Mouse (Mus musculus) intestine, embryonic 16.5 days (tissue): Measurements from ENCODE around the gene Gm26620. TPM values are rescaled to one million over a fixed set of nuclear protein-coding genes. Genes with fewer than 3 reads are reported as not detected.
A peak's percentile ranks its signal among the peaks of the same experiment; 100 is the strongest.

Experiments used
- ATAC-seq: fragments of 200-750 bp; cut with Nextera tagmentation; 2 replicates; pipeline ENCODE4 v1.8.0; 2017; ENCODE audit warnings: moderate TSS enrichment, moderate library complexity
- H3K27ac ChIP-seq: fragments of 300-500 bp; sonication (generic); 2 replicates; pipeline ENCODE4 v1.5.1; 2014; ENCODE audit warnings: mild to moderate bottlenecking, low read length
- H3K27me3 ChIP-seq: fragments of 300-500 bp; sonication (generic); replicated peaks from 2 replicates; pipeline ENCODE4 v1.6.1; 2014; ENCODE audit warnings: low read length, control low read depth, mixed read lengths; ENCODE audit not compliant: control insufficient read depth, insufficient read depth
- H3K36me3 ChIP-seq: fragments of 300-500 bp; sonication (generic); 2 replicates; pipeline ENCODE4 v1.6.1; 2014; ENCODE audit warnings: low read length, control low read depth; ENCODE audit not compliant: control insufficient read depth, insufficient read depth
- H3K4me1 ChIP-seq: fragments of 300-500 bp; sonication (generic); 2 replicates; pipeline ENCODE4 v1.6.1; 2014; ENCODE audit warnings: low read length, control low read depth, mixed read lengths; ENCODE audit not compliant: control insufficient read depth, insufficient read depth
- H3K4me2 ChIP-seq: fragments of 300-500 bp; sonication (generic); 2 replicates; pipeline ENCODE4 v1.6.1; 2014; ENCODE audit warnings: low read depth, low read length, control low read depth
- H3K4me3 ChIP-seq: fragments of 300-500 bp; sonication (generic); 2 replicates; pipeline ENCODE4 v1.5.1; 2014; ENCODE audit warnings: mild to moderate bottlenecking, low read length
- H3K9ac ChIP-seq: fragments of 300-500 bp; sonication (generic); 2 replicates; pipeline ENCODE4 v1.6.1; 2014; ENCODE audit warnings: low read depth, low read length
- H3K9me3 ChIP-seq: fragments of 300-500 bp; sonication (generic); 2 replicates; pipeline ENCODE4 v1.6.1; 2016; ENCODE audit warnings: low read length, control low read depth; ENCODE audit not compliant: control insufficient read depth
- WGBS: fragments of 180-500 bp; shearing (Covaris S2); extraction: QIAGEN DNeasy Blood & Tissue Kit; methylation state at CpG from one replicate; pipeline ENCODE4 v1.1.7; 2014; 5-methylcytosine and 5-hydroxymethylcytosine counted together
- polyA plus RNA-seq: library from polyadenylated mRNA; unstranded; fragments of >200 nt; fragmentation: Nextera tagmentation; extraction: Ambion mirVana; gene quantifications from 2 replicates; pipeline ENCODE4 v1.2.1, GENCODE M21; 2015

Gm26620 gene
- polyA plus RNA-seq: 2.1 and 2.4 TPM in 2 replicates

DNA sequence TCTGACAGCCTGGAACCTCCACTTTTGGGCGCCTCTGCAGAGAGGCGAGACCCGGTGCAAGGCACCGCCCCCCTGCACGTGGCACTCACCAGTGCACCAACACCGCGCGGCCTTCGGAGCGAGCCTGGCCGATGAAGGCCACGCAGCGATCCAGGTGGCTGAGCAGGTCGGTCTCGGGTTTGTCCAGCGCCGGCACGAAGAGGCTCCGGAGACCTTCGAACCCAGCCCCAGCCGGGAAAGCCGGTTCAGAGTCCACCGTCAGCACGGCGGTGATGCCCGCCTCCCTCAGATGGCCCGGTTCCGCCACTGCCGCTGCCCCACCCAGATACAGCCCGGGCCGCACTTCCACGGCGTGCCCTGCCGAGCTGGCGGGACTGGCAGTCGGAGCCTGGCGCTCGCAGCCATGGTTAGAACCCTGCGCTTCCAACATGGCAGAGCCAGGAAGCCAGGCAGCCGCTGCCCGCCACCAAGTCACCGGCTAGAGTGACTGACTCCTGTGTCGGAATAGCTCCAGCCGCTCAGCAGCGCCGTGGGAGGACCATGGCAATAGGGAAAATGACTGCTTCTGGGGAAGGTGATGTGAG, at the start of gene Gm26620, which contains the start of gene Dusp12:
Gm26620 (plus strand) TSS at position 88 of the 584 bp plus-strand sequence.
Dusp12 (minus strand) TSS at position 563 of the 584 bp plus-strand sequence.
- peak within 1 kb of the TSS; percentile 88 for H3K4me3 ChIP-seq
- H3K4me2 ChIP-seq: peak within 1 kb of the TSS; percentile 81
- peak; percentile 91 for ATAC-seq
- no peaks in the 10 kb centered on the region for H3K9me3 ChIP-seq
- peak within 1 kb of the TSS; percentile 95 for H3K27ac ChIP-seq
- under 1% methylated on average over 46 of the region's 46 CpGs for WGBS
- H3K27me3 ChIP-seq: no peaks in the 10 kb centered on the region
- peaks cover 9% of the 10 kb centered on the region; the same call in 1 of the 2 replicates for H3K4me1 ChIP-seq
- no peaks in the 10 kb centered on the region for H3K36me3 ChIP-seq
- H3K9ac ChIP-seq: peak within 1 kb of the TSS; percentile 90

DNA sequence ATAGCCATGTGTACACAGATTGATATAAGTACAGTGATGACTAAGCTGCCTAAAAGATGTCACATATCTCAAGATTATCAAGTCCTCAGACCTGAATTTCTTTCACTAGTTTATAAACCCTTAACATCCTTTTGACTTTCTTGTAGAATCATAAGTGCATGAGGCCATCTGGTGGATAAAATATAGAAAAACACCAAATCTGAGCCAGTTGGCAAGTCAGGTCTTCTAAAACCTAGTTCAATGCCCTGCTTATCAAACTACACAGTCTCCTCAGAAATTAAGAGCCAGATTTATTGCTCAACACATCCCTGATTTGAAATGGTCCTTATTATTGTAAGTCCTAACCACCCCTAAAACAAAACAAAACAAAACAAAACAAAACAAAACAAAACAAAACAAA, 45.2 kb upstream of the Gm26620 start:
- no peak overlapping the region for H3K27ac ChIP-seq
- H3K4me2 ChIP-seq: no peak overlapping the region
- no peak overlapping the region for H3K9ac ChIP-seq
- H3K36me3 ChIP-seq: no peaks in the 10 kb centered on the region; the same call in 1 of the 2 replicates
- no peaks in the 10 kb centered on the region for H3K9me3 ChIP-seq
- ATAC-seq: no peak
- no peaks in the 10 kb centered on the region for H3K27me3 ChIP-seq
- H3K4me1 ChIP-seq: no peaks in the 10 kb centered on the region
- H3K4me3 ChIP-seq: no peak overlapping the region

- Histone ChIP-seq H3K4me2 (no peak overlapping the region), H3K27ac (no peak overlapping the region), H3K9me3 (no peaks in the 10 kb centered on the region), H3K27me3 (no peaks in the 10 kb centered on the region), H3K4me1 (no peaks in the 10 kb centered on the region), H3K4me3 (no peak overlapping the region), H3K36me3 (no peaks in the 10 kb centered on the region), H3K9ac (no peak overlapping the region)
- no peak for ATAC-seq
- WGBS: 61% methylated on average over 8 of the region's 8 CpGs
These were observed 40.5 kb upstream of the Gm26620 start for GRCm38 (mm10) chr1:170844380-170844779.

DNA sequence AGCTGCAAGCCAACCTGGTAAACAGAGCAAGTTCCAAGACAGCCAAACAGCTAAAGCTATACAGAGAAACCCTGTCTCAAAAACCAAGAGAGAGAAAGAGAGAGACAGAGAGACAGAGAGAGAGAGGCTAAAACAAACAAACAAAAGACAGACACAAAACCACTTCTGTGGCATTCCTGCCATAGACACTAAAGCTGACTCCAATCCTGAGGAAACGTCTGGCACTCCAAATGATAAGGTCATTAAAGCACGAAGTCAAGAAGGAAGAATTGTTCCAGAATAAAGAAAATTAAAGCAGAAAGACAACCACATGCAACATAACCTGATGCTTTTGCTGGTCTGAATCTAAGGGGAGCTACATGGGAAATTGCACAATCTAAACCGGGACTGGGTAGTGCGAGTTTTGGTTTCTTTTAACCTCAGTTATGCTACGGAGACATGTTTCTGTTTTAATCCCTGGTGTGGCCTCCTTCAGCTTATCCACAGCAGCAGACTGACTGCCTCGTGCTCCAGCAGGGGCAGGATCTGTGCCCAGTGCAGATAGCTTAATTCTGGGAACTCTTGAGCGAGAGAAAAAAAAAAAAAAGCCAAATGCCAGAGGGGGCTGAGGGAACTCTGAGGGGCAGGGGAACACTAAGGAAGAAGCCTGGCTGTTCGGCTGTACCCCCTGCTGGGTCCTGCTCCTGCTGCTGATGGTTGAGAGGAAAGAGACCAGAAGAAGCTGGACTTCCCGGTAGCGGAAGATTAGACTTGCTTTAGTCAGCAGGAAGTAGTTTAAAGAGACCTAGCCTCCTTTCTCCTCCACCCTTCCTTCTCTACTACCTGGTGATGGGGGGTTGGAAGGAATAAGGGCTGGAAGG, 39.2 kb upstream of the Gm26620 start:
- no peak overlapping the region for H3K4me3 ChIP-seq
- no peak overlapping the region for H3K9ac ChIP-seq
- no peaks in the 10 kb centered on the region for H3K9me3 ChIP-seq
- H3K4me2 ChIP-seq: no peak overlapping the region
- H3K27ac ChIP-seq: no peak overlapping the region
- ATAC-seq: no peak
- no peaks in the 10 kb centered on the region for H3K4me1 ChIP-seq
- H3K36me3 ChIP-seq: no peaks in the 10 kb centered on the region
- WGBS: 51% methylated on average over 10 of the region's 10 CpGs
- no peaks in the 10 kb centered on the region for H3K27me3 ChIP-seq

DNA sequence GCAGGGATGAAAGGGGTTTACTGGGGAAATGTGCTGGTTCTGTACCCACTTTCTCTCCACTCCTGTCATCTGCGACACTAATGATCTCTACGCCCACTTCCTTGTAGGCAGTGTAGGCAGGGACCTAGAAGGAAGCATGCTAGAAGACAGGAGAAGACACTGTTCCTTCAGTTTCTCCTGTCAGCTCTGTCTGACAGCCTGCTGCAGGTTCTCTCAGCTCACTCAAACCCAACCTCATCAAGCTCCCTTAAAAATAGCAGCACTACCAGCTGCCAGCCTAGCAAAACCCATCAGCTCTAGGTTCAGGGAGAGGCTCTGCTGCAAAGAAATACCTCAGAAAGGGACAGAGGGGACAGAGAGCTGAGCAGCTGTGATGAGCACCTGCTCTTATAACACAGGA, 34.9 kb upstream of the Gm26620 start:
- H3K36me3 ChIP-seq: no peaks in the 10 kb centered on the region
- no peaks in the 10 kb centered on the region for H3K9me3 ChIP-seq
- ATAC-seq: no peak
- no peak overlapping the region for H3K4me3 ChIP-seq
- H3K27me3 ChIP-seq: no peaks in the 10 kb centered on the region
- whole genome bisulfite sequencing: 93% methylated on average over 2 of the region's 2 CpGs
- H3K27ac ChIP-seq: no peak overlapping the region
- H3K4me2 ChIP-seq: no peak overlapping the region
- H3K9ac ChIP-seq: no peak overlapping the region
- no peaks in the 10 kb centered on the region for H3K4me1 ChIP-seq

DNA sequence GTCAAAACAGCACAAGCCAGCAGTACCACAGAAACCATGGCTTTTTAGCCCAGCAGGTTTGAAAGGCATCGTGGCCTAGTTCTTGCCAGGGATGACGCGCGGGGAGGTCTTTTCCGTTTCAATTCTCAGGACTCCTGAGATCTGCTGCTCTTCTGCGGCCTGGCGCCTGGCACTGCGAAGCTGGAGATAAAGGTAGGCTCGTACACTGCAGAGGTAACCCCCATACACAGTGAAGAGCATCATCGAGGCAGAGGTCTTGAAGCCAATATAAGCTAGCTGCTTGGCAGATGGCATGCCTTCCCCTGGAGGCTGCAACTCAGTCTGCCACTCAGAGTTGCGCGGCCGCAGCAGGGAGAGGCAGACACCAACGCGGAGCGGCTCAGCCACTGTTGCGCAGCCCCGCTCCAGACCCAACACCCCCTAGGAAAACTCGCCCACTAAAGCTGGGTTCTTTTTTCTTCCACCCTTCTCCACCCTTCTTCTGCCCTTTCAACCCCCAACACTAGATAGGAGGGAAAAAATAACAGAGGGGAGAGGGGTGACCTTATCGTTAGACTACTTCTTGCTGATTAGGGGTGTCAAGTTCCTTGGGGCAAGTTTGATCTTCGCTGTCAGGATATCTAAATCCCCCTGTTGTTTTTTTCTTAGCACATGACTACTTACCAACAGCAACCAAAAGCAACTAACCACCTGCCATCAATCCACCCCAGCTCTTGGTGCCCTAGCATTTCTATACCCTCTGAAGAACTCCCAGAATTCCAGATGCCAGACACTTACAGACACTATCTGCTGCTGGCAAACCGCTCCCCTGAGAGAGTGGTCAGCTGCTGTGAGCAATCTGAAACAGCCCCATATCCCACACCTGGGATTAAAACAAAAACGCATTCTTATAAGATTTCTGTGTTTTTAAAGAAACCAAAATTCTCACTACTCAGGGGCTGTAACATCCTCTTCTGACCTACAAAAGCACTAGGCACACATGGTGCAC, 33.9 kb upstream of the Gm26620 start:
- no peak for ATAC-seq
- Histone ChIP-seq H3K4me3 (no peak overlapping the region), H3K4me2 (no peak overlapping the region), H3K27ac (no peak overlapping the region), H3K36me3 (no peaks in the 10 kb centered on the region), H3K27me3 (no peaks in the 10 kb centered on the region), H3K4me1 (no peaks in the 10 kb centered on the region), H3K9me3 (no peaks in the 10 kb centered on the region), H3K9ac (no peak overlapping the region)
- WGBS: 88% methylated on average over 23 of the region's 23 CpGs

DNA sequence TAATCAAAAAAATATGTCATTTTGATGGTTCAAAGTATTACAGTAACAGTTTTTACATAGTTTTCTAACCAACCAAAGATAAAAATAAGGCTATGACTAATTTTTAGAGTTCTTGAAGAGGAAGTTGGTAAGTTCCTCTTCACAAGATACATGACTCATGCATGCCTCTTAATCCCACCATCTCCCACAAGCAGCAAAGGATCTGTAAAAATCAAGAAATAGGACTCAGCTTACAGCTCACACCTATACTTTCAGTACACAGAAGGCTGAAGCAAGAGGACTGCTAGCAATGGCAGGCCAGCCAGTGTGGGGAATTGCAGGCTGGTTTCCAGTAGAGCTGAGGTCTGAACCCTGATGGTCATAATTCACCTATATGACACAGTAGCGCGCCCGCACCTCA, 31.3 kb upstream of the Gm26620 start:
- Histone ChIP-seq H3K4me1 (no peaks in the 10 kb centered on the region), H3K9me3 (no peaks in the 10 kb centered on the region), H3K4me2 (no peak overlapping the region), H3K27ac (no peak overlapping the region), H3K9ac (no peak overlapping the region), H3K36me3 (no peaks in the 10 kb centered on the region), H3K4me3 (no peak overlapping the region), H3K27me3 (no peaks in the 10 kb centered on the region)
- no peak for ATAC-seq
- WGBS: 95% methylated on average over 3 of the region's 3 CpGs

DNA sequence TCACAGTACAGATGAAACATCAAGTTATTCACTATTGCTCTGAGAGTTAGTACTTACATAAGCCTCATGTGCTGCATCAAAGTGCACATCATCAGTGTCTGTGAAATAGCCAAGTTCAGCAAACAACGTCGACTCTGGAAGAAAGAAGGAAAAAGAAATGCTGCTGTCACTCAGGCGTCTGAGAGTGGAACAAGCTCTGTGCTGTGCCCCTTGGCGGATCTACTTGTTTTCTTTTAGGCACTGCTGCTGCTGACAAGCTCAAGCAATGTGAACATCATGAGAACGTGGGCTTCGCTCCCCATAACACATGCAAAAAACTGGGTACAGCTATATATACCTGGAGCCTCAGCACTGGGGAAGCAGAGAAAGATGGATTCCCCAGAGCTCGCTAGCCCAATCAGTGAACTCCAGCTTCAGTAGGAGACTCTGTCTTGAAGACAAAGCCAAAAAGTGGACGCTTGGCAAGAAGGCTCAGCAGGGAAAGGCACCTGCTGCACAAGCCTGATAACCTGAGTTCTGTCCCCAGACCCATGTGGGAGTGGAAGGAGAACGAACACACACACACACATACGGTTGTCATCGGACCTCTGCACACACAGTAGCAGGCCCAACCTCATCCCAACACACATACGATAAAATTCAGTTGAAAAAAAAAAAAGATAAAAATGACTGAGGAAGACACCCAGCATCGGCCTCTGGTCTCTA, 29.7 kb upstream of the Gm26620 start:
- Histone ChIP-seq H3K9me3 (no peaks in the 10 kb centered on the region), H3K27ac (no peak overlapping the region), H3K9ac (no peak overlapping the region), H3K4me2 (no peak overlapping the region), H3K4me1 (no peaks in the 10 kb centered on the region), H3K36me3 (no peaks in the 10 kb centered on the region), H3K27me3 (no peaks in the 10 kb centered on the region), H3K4me3 (no peak overlapping the region)
- ATAC-seq: no peak
- WGBS: 84% methylated on average over 13 of the region's 13 CpGs
